Mouse (Mus musculus) brain, embryonic 14.5 days (tissue): ENCODE results near the gene Tnfsf12.

Experiments used
- CTCF ChIP-seq: fragments of 200-500 bp; IDR thresholded peaks from 2 replicates; pipeline ENCODE4 v1.5.1; 2012; ENCODE audit warnings: inconsistent platforms, mild to moderate bottlenecking, moderate library complexity, borderline replicate concordance; ENCODE audit not compliant: insufficient read depth, insufficient read length; ENCODE audit errors: extremely low read depth
- POLR2A ChIP-seq: fragments of 200-500 bp; IDR thresholded peaks from 2 replicates; pipeline ENCODE4 v1.6.1; 2012; ENCODE audit warnings: mild to moderate bottlenecking, inconsistent platforms, borderline replicate concordance; ENCODE audit not compliant: poor library complexity, insufficient read depth, insufficient read length, severe bottlenecking; ENCODE audit errors: extremely low read depth

GRCm38 (mm10) chr11:69708614-69709265 is 13.1 kb upstream of the Tnfsf12 start:
- TF ChIP-seq CTCF (no peak), POLR2A (no peak)
